Mouse (Mus musculus): ENCODE data around the gene Spast. TPM values are rescaled to one million over a fixed set of nuclear protein-coding genes. Genes with fewer than 3 reads are reported as not detected.

Gene Spast
- polyA plus RNA-seq (2012; fragmentation: generic; extraction: Trizol), result 14.3 TPM

GRCm38 (mm10) chr17:74338937-74339804, at the start of gene Spast:
Gene Spast, plus strand, starts transcription at chr17:74338987.
- H3ac ChIP-seq (ENCODE audit: control insufficient read depth, insufficient read length), result peak within 1 kb of the TSS; percentile 87
- no peaks in the 10 kb centered on the region for H3K27me3 ChIP-seq (ENCODE audit: control insufficient read depth, insufficient read depth, insufficient read length)
- H3K4me2 ChIP-seq (ENCODE audit: low read depth), result peak within 1 kb of the TSS; percentile 97
- no peaks in the 10 kb centered on the region for H3K36me3 ChIP-seq (ENCODE audit: control insufficient read depth, insufficient read depth)
- no peak for TF ChIP-seq USF1 (IDR thresholded peaks at IDR 0.05; ENCODE audit: low read depth)
- no peak for TF ChIP-seq MAX (IDR thresholded peaks at IDR 0.05; ENCODE audit: low read depth)
- TF ChIP-seq POLR2A (IDR thresholded peaks at IDR 0.05; ENCODE audit: insufficient read length, low read depth), result peak; percentile 76
- TF ChIP-seq POLR2AphosphoS2 (IDR thresholded peaks at IDR 0.05; ENCODE audit: insufficient read length, low read depth), result peak; percentile 44
- peak within 1 kb of the TSS; percentile 51 for H3K4me3 ChIP-seq
- peaks cover 35% of the 10 kb centered on the region for H3K79me2 ChIP-seq (ENCODE audit: control insufficient read depth, insufficient read depth)

DNA sequence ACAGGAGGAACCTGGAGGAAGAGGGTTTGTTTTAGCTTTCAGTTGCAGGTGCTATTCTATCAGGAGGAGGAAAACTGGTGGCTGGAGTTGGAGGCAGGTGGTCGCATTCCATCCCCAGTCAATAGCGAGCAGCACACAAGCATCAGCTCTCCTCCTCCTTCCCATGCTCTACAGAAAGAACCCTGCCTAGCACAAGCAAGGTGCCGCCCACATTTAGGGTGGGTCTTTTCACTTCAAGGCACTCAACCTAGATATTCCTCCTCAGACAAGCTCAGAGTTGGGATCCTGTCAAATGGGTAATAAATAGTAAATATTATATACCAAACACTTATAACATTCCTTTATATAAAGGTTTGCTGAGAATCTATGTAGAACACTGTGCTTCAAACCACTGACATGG, 48.6 kb upstream of the Spast start:
- Histone ChIP-seq H3K4me2 (ENCODE audit: low read depth) (peak overlapping the region; percentile 81), H3ac (ENCODE audit: control insufficient read depth, insufficient read length) (no peak overlapping the region), H3K4me3 (no peak overlapping the region), H3K36me3 (ENCODE audit: control insufficient read depth, insufficient read depth) (no peaks in the 10 kb centered on the region), H3K79me2 (ENCODE audit: control insufficient read depth, insufficient read depth) (peaks cover 86% of the 10 kb centered on the region), H3K27me3 (ENCODE audit: control insufficient read depth, insufficient read depth, insufficient read length) (no peaks in the 10 kb centered on the region)
- TF ChIP-seq E2F4 (IDR thresholded peaks at IDR 0.05; ENCODE audit: insufficient read depth) (no peak), MYOD1 (IDR thresholded peaks at IDR 0.05; ENCODE audit: control insufficient read depth in 1 of 3, insufficient read length in 2 of 3, low read depth in 2 of 3) (no peak), MYOG (IDR thresholded peaks at IDR 0.05; ENCODE audit: control insufficient read depth in 1 of 3, insufficient read depth in 1 of 3, insufficient read length in 2 of 3, low read depth in 2 of 3) (no peak), REST (IDR thresholded peaks at IDR 0.05; ENCODE audit: insufficient read depth, insufficient read length) (no peak), TCF3 (IDR thresholded peaks at IDR 0.05; ENCODE audit: insufficient read length, low read depth) (no peak), POLR2A (IDR thresholded peaks at IDR 0.05; ENCODE audit: insufficient read length, low read depth) (no peak), POLR2AphosphoS2 (IDR thresholded peaks at IDR 0.05; ENCODE audit: insufficient read length, low read depth) (no peak), TCF12 (IDR thresholded peaks at IDR 0.05; ENCODE audit: insufficient read depth, poor library complexity, severe bottlenecking) (no peak), USF1 (IDR thresholded peaks at IDR 0.05; ENCODE audit: low read depth) (no peak), CEBPB (IDR thresholded peaks at IDR 0.05; ENCODE audit: insufficient read depth, poor library complexity, severe bottlenecking) (no peak)

- Histone ChIP-seq H3ac (ENCODE audit: control insufficient read depth, insufficient read length) (no peak overlapping the region), H3K36me3 (ENCODE audit: control insufficient read depth, insufficient read depth) (no peaks in the 10 kb centered on the region), H3K4me2 (ENCODE audit: low read depth) (peak overlapping the region; percentile 81), H3K79me2 (ENCODE audit: control insufficient read depth, insufficient read depth) (peaks cover 79% of the 10 kb centered on the region), H3K27me3 (ENCODE audit: control insufficient read depth, insufficient read depth, insufficient read length) (no peaks in the 10 kb centered on the region), H3K4me3 (no peak overlapping the region)
- TF ChIP-seq MYOD1 (IDR thresholded peaks at IDR 0.05; ENCODE audit: control insufficient read depth in 1 of 3, insufficient read length in 2 of 3, low read depth in 2 of 3) (peak; percentile 77 to 79 (median 78)), TCF3 (IDR thresholded peaks at IDR 0.05; ENCODE audit: insufficient read length, low read depth) (no peak), REST (IDR thresholded peaks at IDR 0.05; ENCODE audit: insufficient read depth, insufficient read length) (no peak), POLR2A (IDR thresholded peaks at IDR 0.05; ENCODE audit: insufficient read length, low read depth) (no peak), CEBPB (IDR thresholded peaks at IDR 0.05; ENCODE audit: insufficient read depth, poor library complexity, severe bottlenecking) (no peak), E2F4 (IDR thresholded peaks at IDR 0.05; ENCODE audit: insufficient read depth) (no peak), MYOG (IDR thresholded peaks at IDR 0.05; ENCODE audit: control insufficient read depth in 1 of 3, insufficient read depth in 1 of 3, insufficient read length in 2 of 3, low read depth in 2 of 3) (peak in 2 of 3 experiments; percentile 58 to 94), USF1 (IDR thresholded peaks at IDR 0.05; ENCODE audit: low read depth) (no peak), TCF12 (IDR thresholded peaks at IDR 0.05; ENCODE audit: insufficient read depth, poor library complexity, severe bottlenecking) (peak; percentile 56), SRF (IDR thresholded peaks at IDR 0.05; ENCODE audit: control insufficient read depth, insufficient read length, low read depth) (no peak), MAX (IDR thresholded peaks at IDR 0.05; ENCODE audit: low read depth) (no peak), POLR2AphosphoS2 (IDR thresholded peaks at IDR 0.05; ENCODE audit: insufficient read length, low read depth) (no peak)
Observed at GRCm38 (mm10) chr17:74290869-74291268, 47.9 kb upstream of the Spast start.

DNA sequence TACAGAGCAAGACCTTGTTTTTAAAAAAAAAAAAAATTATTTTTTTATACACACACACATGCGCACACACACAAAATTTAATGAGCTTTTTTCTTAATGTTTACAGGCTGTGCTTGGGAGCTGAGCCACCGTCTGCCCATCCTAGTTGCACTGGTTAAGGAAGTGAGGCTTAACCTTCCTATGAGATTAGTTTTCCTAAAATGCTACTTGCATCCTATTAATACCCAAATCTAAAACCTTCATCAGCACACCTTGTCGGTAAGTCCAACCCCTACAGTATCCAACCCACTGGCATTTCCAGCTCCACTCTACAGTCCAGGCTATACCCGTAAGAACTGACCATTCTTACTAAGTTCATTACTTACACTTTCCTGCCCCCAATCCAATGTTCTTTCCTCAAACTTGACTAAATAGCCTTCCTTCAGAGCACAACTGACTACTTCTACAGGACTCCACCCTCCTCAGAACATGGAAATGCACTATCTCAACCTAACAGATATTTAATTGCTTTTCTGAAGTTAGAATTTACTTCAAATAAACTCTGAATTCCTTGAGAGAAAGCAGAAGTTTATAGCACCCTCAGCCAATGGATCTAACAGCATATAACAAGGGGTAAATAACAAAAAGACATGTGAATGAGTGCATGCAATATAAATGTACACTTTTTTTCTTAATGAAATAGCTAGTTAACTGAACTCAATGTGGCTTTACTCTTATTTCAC, 47.0 kb upstream of the Spast start:
- H3K36me3 ChIP-seq (ENCODE audit: control insufficient read depth, insufficient read depth), result no peaks in the 10 kb centered on the region
- H3K4me2 ChIP-seq (ENCODE audit: low read depth), result peak overlapping the region; percentile 81

More for the DNA sequence above, 47.0 kb upstream of the Spast start:
- Histone ChIP-seq H3K27me3 (ENCODE audit: control insufficient read depth, insufficient read depth, insufficient read length) (no peaks in the 10 kb centered on the region), H3K79me2 (ENCODE audit: control insufficient read depth, insufficient read depth) (peaks cover 70% of the 10 kb centered on the region), H3ac (ENCODE audit: control insufficient read depth, insufficient read length) (no peak overlapping the region), H3K4me3 (no peak overlapping the region)
- no peak for TF ChIP-seq MAX (IDR thresholded peaks at IDR 0.05; ENCODE audit: low read depth)
- TF ChIP-seq POLR2A (IDR thresholded peaks at IDR 0.05; ENCODE audit: insufficient read length, low read depth), result no peak
- TF ChIP-seq TCF3 (IDR thresholded peaks at IDR 0.05; ENCODE audit: insufficient read length, low read depth), result no peak
- no peak for TF ChIP-seq SRF (IDR thresholded peaks at IDR 0.05; ENCODE audit: control insufficient read depth, insufficient read length, low read depth)
- no peak for TF ChIP-seq MYOD1 (IDR thresholded peaks at IDR 0.05; ENCODE audit: control insufficient read depth in 1 of 3, insufficient read length in 2 of 3, low read depth in 2 of 3)
- TF ChIP-seq TCF12 (IDR thresholded peaks at IDR 0.05; ENCODE audit: insufficient read depth, poor library complexity, severe bottlenecking), result no peak
- TF ChIP-seq REST (IDR thresholded peaks at IDR 0.05; ENCODE audit: insufficient read depth, insufficient read length), result no peak
- no peak for TF ChIP-seq CEBPB (IDR thresholded peaks at IDR 0.05; ENCODE audit: insufficient read depth, poor library complexity, severe bottlenecking)
- no peak for TF ChIP-seq USF1 (IDR thresholded peaks at IDR 0.05; ENCODE audit: low read depth)
